Mouse (Mus musculus) limb, embryonic 11.5 days (tissue): Measurements from ENCODE around the gene Tnfrsf13c. TPM values are rescaled to one million over a fixed set of nuclear protein-coding genes. Genes with fewer than 3 reads are reported as not detected.
A peak's percentile ranks its signal among the peaks of the same experiment; 100 is the strongest.

Experiments used
- ATAC-seq: fragments of 200-750 bp; cut with Nextera tagmentation; 2 replicates; pipeline ENCODE4 v1.8.0; 2017; ENCODE audit warnings: low read depth; ENCODE audit not compliant: insufficient number of reproducible peaks, low FRiP score, low TSS enrichment
- DNase-seq: peaks from one replicate; pipeline ENCODE4 v3.0.0-alpha.2; 2015; ENCODE audit warnings: low spot score
- H3K27ac ChIP-seq: fragments of 300-500 bp; sonication (generic); replicated peaks from 2 replicates; pipeline ENCODE4 v1.5.1; 2014; ENCODE audit warnings: low read depth, mild to moderate bottlenecking, low read length
- H3K27me3 ChIP-seq: fragments of 300-500 bp; sonication (generic); 2 replicates; pipeline ENCODE4 v1.6.1; 2014; ENCODE audit warnings: mild to moderate bottlenecking, low read length, mixed read lengths; ENCODE audit not compliant: control insufficient read depth, insufficient read depth
- H3K36me3 ChIP-seq: fragments of 300-500 bp; sonication (generic); 2 replicates; pipeline ENCODE4 v1.6.1; 2014; ENCODE audit warnings: mild to moderate bottlenecking, low read length, moderate library complexity, mixed read lengths; ENCODE audit not compliant: control insufficient read depth, insufficient read depth
- H3K4me1 ChIP-seq: fragments of 300-500 bp; sonication (generic); 2 replicates; pipeline ENCODE4 v1.6.1; 2014; ENCODE audit warnings: low read length, mixed read lengths; ENCODE audit not compliant: control insufficient read depth, insufficient read depth
- H3K4me2 ChIP-seq: fragments of 300-500 bp; sonication (generic); 2 replicates; pipeline ENCODE4 v1.6.1; 2014; ENCODE audit warnings: low read depth, mild to moderate bottlenecking, moderate library complexity; ENCODE audit not compliant: severe bottlenecking
- H3K4me3 ChIP-seq: fragments of 300-500 bp; sonication (generic); 2 replicates; pipeline ENCODE4 v1.5.1; 2014; ENCODE audit warnings: low read depth, low read length
- H3K9ac ChIP-seq: fragments of 300-500 bp; sonication (generic); 2 replicates; pipeline ENCODE4 v1.6.1; 2014; ENCODE audit warnings: mild to moderate bottlenecking, low read length
- H3K9me3 ChIP-seq: fragments of 300-500 bp; sonication (generic); 2 replicates; pipeline ENCODE4 v1.6.1; 2016; ENCODE audit warnings: low read length; ENCODE audit not compliant: control insufficient read depth
- WGBS: fragments of 180-500 bp; shearing (Covaris S2); extraction: QIAGEN DNeasy Blood & Tissue Kit; methylation state at CpG from one replicate; pipeline ENCODE4 v1.1.7; 2014; 5-methylcytosine and 5-hydroxymethylcytosine counted together
- polyA plus RNA-seq: library from polyadenylated mRNA; unstranded; fragments of >200 nt; fragmentation: Nextera tagmentation; extraction: Ambion mirVana; gene quantifications from 2 replicates; pipeline ENCODE4 v1.2.1, GENCODE M21; 2014

The Tnfrsf13c gene
- polyA plus RNA-seq, 1 experiment from 2014 or later = not detected

DNA sequence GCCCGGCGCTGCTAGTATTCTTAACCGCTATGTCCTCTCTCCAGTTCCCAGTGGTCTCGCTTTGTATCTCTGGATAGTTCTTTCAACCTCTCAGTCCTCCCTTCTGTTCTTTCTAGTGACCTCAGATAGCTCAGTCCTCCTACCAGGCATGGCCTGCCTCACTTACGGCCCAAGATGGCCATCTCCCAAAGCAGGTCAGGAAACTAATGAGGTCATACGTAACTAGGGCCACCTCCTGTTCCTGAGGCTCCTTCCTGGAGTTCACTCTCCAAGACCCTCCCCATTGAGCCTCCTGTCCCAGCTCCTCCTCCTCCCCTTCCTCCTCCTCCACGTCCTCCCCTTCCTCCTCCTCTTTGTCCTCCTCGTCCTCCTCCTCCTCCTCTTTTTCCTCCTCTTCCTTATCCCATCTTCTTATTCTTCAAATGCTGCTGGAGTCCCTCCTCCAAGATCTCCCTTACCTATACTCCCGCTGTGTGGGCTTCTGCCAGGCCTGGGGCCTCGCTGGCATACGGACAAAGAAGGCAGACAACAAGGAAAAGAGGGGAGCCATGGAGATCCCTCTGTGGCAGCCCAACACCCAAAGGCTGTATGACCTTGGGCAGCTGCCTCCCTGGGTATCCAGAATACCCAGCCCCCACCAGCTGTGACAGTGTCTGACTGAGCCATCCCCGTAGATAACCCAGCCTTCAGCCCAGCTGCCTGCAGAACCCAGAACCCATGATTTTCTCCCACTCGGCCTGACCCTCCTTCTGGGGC is 14.7 kb downstream of the Tnfrsf13c start:
- DNase-seq = no peak
- H3K9ac ChIP-seq = no peak overlapping the region
- H3K4me3 ChIP-seq = no peak overlapping the region
- WGBS = 76% methylated on average over 13 of the region's 13 CpGs
- 0 out of 2 replicates have a peak, but pooled peaks cover 4% of the 10 kb centered on the region for H3K36me3 ChIP-seq
- peaks cover 88% of the 10 kb centered on the region for H3K27me3 ChIP-seq
- no peak overlapping the region for H3K27ac ChIP-seq
- H3K4me2 ChIP-seq = no peak overlapping the region
- no peak for ATAC-seq
- H3K9me3 ChIP-seq = no peaks in the 10 kb centered on the region
- 0 out of 2 replicates have a peak, but pooled peaks cover 13% of the 10 kb centered on the region for H3K4me1 ChIP-seq

DNA sequence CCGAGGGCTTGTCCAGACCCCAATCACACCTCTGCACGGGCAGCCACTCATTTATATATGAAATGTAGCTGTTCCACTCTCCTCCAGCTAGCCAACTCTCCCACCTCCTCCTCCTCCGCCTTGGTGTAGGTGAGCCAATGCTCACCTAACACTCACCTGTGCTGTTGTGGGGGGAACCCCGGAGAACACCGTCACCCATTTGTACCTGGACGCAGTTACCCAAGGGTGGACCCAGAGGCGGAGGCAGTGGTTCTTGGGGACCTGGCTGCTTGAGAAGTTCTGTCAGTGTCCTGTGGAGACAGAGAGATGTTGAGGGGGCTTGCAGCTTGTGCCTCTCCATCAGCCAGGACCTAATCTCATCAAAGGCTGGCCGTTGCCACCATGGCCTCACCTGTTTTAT is 15.9 kb downstream of the Tnfrsf13c start:
- H3K27ac ChIP-seq = no peak overlapping the region
- H3K36me3 ChIP-seq = peaks cover 10% of the 10 kb centered on the region
- DNase-seq = no peak
- H3K27me3 ChIP-seq = peaks cover 80% of the 10 kb centered on the region
- H3K9ac ChIP-seq = no peak overlapping the region
- 0 out of 2 replicates have a peak, but pooled peaks cover 13% of the 10 kb centered on the region for H3K4me1 ChIP-seq
- no peaks in the 10 kb centered on the region for H3K9me3 ChIP-seq
- H3K4me2 ChIP-seq = no peak overlapping the region
- ATAC-seq = no peak
- WGBS = 82% methylated on average over 8 of the region's 8 CpGs
- no peak overlapping the region for H3K4me3 ChIP-seq

GRCm38 (mm10) chr15:82207504-82208219 is 16.5 kb downstream of the Tnfrsf13c start:
- ATAC-seq (no peak), DNase-seq (no peak)
- peaks cover 74% of the 10 kb centered on the region for H3K27me3 ChIP-seq
- 0 out of 2 replicates have a peak overlapping the region, but pooled peaks have one; percentile 18 for H3K9ac ChIP-seq
- H3K4me2 ChIP-seq = no peak overlapping the region
- H3K27ac ChIP-seq = no peak overlapping the region
- H3K36me3 ChIP-seq = peaks cover 14% of the 10 kb centered on the region
- WGBS = 9% methylated on average over 29 of the region's 30 CpGs
- no peak overlapping the region for H3K4me3 ChIP-seq
- H3K9me3 ChIP-seq = no peaks in the 10 kb centered on the region
- 0 out of 2 replicates have a peak, but pooled peaks cover 13% of the 10 kb centered on the region for H3K4me1 ChIP-seq

- no peak for DNase-seq
- Histone ChIP-seq H3K9me3 (no peaks in the 10 kb centered on the region), H3K27me3 (peaks cover 68% of the 10 kb centered on the region), H3K4me2 (peak overlapping the region; percentile 15; the same call in 1 of the 2 replicates), H3K4me3 (0 out of 2 replicates have a peak overlapping the region, but pooled peaks have one; percentile 7), H3K36me3 (peaks cover 14% of the 10 kb centered on the region), H3K27ac (no peak overlapping the region), H3K4me1 (0 out of 2 replicates have a peak, but pooled peaks cover 11% of the 10 kb centered on the region), H3K9ac (no peak overlapping the region)
- ATAC-seq = no peak
- 9% methylated on average over 34 of the region's 34 CpGs for WGBS
These were observed 17.1 kb downstream of the Tnfrsf13c start for GRCm38 (mm10) chr15:82207105-82207459.

DNA sequence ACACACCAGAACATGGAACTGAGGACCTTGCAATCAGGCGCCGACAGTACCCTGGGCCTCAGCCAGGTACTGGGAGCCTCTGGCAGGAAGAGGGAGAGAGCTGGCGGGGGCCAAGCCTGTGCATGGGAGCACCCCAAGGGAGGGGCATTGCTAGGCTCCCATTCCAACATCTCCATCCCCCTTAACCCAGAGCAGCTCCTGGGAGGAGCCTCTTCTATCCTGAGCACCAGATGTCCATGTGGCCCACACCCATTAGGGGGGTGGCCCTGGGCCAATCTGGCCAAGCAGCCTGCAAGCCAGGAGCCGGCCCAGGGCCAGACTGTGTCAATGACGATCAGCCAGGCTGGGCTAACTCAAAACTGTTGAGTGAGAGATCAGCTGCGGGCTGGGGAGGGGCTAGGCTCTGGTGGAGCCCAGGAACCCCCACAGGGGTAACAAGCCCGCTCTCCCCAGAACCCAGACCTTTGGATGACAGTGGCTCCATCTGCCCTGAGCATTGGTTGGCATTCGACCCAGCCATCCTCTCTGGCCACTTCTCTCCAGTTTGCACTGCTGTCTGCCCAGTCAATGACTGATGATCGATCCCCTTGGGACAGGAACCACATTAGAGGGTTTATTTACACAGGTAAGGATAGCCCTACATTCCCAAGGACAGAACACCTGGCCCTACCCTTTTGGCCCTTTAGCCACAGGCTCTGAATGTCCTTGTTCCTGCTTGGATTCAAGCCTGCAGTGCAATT is 17.6 kb downstream of the Tnfrsf13c start:
- Histone ChIP-seq H3K4me1 (0 out of 2 replicates have a peak, but pooled peaks cover 7% of the 10 kb centered on the region), H3K27ac (no peak overlapping the region), H3K27me3 (peaks cover 63% of the 10 kb centered on the region), H3K9ac (no peak overlapping the region), H3K4me3 (no peak overlapping the region), H3K4me2 (peak overlapping the region; percentile 15; the same call in 1 of the 2 replicates), H3K9me3 (no peaks in the 10 kb centered on the region), H3K36me3 (peaks cover 14% of the 10 kb centered on the region)
- ATAC-seq (no peak), DNase-seq (no peak)
- WGBS = 53% methylated on average over 9 of the region's 9 CpGs

GRCm38 (mm10) chr15:82204680-82205371 is 19.3 kb downstream of the Tnfrsf13c start:
- WGBS = 60% methylated on average over 9 of the region's 10 CpGs
- Histone ChIP-seq H3K4me1 (0 out of 2 replicates have a peak, but pooled peaks cover 5% of the 10 kb centered on the region), H3K9me3 (no peaks in the 10 kb centered on the region), H3K4me2 (no peak overlapping the region), H3K27ac (no peak overlapping the region), H3K36me3 (peaks cover 18% of the 10 kb centered on the region), H3K9ac (no peak overlapping the region), H3K4me3 (no peak overlapping the region), H3K27me3 (peaks cover 45% of the 10 kb centered on the region)
- no peak for ATAC-seq
- no peak for DNase-seq

GRCm38 (mm10) chr15:82203611-82204351 is 20.4 kb downstream of the Tnfrsf13c start:
- DNase-seq (no peak), ATAC-seq (no peak)
- Histone ChIP-seq H3K27me3 (peaks cover 36% of the 10 kb centered on the region), H3K4me3 (no peak overlapping the region), H3K27ac (no peak overlapping the region), H3K9ac (no peak overlapping the region; the same call in 1 of the 2 replicates), H3K9me3 (no peaks in the 10 kb centered on the region), H3K4me2 (no peak overlapping the region; the same call in 1 of the 2 replicates), H3K4me1 (0 out of 2 replicates have a peak, but pooled peaks cover 5% of the 10 kb centered on the region), H3K36me3 (peaks cover 23% of the 10 kb centered on the region)
- 88% methylated on average over 20 of the region's 20 CpGs for WGBS
